Mouse (Mus musculus): ENCODE measurements around the gene Crebl2. TPM values are rescaled to one million over a fixed set of nuclear protein-coding genes. Genes with fewer than 3 reads are reported as not detected.

Crebl2 gene
- total RNA-seq, 2 experiments from 2014 or later, result 4.7 to 5.4 TPM

DNA sequence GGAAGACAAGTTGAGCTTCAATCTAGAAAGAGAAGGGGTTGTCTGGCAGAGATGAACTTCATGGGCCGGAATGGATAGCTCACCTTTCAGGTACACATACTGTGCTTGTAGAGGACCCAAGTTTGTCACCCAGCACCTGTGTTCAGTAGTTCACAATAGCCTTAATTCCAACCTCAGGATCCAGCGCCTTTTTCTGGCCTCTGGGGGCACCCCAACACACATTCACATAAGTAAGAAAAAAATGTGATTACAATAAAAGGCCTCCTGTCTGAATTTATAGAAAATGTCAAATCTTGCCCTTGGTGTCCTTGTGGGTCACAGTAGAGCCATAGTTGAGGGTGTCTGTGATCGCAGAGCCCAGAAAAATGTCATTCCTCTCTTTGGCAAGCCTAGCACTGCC lies 37.4 kb downstream of the Crebl2 start:
- no peak for DNase-seq
- intact Hi-C loops (cut with DNase I), result loop anchor here (10.0 kb wide), 1 partner anchor 443 kb away; no protein-coding TSS in a partner anchor

DNA sequence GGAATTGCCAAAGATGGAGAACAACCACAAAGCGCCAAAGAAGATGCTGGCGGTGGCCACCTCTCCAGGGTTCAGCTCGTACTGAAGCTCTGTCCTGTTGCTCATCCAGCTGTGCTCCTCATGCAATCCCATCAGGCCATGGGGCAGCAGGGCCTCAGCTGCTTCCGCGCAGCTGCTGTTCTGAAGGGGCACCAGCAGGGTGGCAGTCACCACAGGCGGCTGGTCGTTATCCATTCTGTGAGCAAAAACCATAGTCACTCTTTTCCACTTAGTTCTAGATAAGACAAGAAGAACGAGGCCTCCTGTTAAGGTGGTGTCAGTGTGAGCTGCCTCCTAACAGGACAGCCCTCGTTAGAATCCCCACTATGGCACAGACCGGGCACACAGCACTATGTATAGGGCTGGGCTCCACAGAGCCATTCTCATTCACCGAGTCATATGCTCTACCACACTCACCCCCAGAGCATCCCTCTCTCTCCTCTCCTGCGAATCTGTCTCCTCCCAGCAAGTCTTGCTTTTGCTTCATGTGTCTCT lies 40.3 kb downstream of the Crebl2 start:
- DNase-seq, result no peak
- intact Hi-C loops (cut with DNase I), result no loop called here

DNA sequence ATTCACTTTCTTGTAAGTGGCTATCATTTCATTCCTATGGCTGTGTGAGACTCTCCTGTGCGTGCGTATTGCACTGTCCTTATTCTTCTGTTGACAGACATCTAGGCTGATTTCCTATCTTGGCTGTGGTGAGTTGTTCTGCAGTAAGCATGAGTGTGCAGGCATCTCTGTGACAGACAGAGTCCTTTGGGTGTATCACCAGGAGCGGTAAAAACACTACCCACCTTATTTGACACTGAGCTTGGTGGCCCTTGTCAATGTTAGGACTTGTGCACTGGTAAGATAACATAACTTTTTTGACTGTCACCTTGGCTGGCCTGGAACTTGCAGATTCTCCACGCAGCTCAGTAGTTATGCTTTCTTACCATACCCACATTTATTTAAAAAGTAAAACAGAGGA lies 40.9 kb downstream of the Crebl2 start:
- intact Hi-C loops (cut with DNase I), result loop anchor here (1.0 kb wide), 1 partner anchor 79 kb away; no protein-coding TSS in a partner anchor
- no peak for DNase-seq

DNA sequence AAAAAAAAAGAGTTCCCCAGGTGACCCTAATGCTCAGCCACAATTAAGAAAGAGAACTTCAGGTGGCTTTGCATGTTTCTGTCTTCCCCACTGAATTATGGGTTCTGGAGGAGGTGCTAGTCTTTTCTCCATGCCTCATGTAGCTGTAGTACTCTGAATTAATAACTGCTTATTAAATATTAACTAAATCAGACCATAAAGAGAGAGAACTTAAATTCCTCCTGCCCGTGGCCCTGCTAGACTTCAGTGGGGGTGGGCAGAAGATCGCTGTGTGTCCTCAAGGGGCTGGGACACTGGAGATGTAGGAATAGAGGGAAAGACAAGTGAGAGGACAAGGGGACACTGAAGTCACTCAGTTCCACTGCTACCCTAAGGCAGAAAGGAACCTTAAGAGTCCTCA lies 42.3 kb downstream of the Crebl2 start:
- intact Hi-C loops (cut with DNase I), result no loop called here
- no peak for DNase-seq

DNA sequence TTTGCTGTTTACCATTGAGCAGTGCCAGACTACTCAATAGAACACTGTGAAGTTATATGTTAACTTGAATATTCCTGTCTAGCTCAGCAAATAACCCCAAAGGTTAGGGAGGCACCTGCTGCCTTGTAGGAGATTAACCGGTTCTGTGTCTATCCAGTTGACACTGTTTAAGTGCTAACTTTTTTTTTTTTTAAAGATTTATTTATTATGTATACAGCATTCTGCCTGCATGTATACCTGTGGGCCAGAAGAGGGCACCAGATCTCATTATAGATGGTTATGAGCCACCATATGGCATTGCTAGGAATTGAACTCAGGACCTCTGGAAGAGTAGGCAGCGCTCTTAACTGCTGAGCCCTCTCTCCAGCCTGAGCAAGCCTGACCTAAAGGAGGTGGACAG lies 43.1 kb downstream of the Crebl2 start:
- DNase-seq, result no peak
- intact Hi-C loops (cut with DNase I), result no loop called here

DNA sequence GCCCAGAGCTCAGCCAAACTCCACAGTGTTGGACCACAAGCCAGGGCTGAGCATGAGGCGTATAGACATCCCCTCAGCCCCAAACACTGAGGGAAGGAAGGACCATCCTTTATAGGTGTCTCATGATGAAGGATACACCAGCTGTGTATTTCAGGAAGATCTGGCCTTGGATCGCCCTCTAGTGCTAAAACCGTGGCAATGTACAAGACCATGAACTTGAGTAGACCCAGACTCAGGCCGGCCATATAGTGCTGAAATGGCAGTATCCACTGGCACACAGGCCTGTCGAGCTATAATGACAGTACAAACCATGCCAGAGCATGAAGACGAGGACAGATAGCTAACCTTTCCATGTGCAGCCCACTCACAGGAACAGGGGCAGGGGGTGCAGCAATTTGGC lies 46.8 kb downstream of the Crebl2 start:
- DNase-seq, result no peak
- intact Hi-C loops (cut with DNase I), result no loop called here

DNA sequence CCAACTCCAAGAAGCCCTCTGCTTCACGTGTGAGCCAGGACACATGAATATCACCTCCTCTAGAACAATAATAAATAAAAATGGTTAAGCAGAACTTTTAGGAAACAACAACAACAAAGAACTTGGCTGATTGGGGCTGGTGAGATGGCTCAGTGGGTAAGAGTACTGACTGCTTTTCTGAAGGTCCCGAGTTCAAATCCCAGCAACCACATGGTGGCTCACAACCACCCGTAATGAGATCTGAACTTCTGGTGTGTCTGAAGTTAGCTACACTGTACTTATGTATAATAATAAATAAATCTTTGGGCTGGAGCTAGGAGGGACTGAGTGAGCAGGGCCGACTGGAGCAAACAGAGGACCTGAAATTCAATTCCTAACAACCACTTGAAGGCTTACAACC lies 47.3 kb downstream of the Crebl2 start:
- intact Hi-C loops (cut with DNase I), result no loop called here
- DNase-seq, result no peak

DNA sequence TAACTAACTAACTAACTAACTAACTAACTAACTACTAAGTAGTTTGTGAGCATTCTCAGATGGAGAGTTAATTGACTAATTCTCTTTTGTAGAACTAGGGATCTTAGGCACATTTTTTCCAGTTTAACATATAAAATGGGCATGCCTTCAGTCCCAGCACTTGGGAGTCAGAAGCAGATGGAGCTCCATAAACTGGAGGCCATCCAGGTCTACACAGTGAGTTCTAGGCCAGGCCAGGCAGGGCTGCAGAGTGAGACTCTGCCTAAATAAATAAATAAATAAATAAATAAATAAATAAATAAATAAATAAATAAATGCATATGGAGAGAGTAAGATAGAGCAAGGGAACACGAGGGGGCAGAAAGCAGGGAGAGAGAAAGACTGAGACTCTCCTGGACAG lies 47.9 kb downstream of the Crebl2 start:
- intact Hi-C loops (cut with DNase I), result no loop called here

DNA sequence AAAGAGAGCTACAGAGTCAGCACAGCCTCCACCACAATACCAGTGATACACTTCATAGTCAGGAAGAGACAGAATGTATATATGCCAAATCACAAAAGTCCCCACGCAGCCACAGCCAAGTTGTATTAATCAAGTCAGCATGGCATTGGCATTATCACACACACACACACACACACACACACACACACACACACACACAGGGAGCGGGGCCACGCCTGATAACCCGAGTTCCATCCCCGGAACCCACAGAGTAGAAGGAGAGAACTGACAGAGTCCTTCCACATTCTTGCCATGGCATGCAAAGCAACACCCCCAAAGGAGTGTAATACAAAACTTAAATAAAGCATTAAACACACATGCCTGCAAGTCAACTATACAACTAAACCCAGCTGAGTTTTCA lies 49.6 kb downstream of the Crebl2 start:
- no peak for DNase-seq
- intact Hi-C loops (cut with DNase I), result no loop called here

More for the DNA sequence above, 47.9 kb downstream of the Crebl2 start:
- DNase-seq, result no peak

DNA sequence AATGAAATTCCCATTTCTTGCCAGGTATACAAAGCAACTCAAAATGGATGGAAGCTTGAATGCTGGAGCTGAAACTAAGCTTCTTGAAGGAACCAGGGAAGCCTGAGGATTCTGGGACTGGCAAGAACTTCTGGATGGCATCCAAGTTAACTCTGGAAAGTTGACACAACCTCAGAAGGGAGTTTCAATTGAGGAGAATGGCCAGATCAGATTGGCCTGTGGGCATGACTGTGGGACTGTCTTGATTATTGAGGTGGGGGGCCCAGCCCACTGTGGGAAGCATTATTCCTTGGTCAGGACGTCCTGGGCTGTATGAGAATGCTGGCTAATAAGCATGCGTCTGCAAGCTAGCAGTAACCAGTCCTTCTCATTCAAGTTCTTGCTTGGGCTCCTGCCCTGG lies 50.1 kb downstream of the Crebl2 start:
- no peak for DNase-seq
- intact Hi-C loops (cut with DNase I), result no loop called here

DNA sequence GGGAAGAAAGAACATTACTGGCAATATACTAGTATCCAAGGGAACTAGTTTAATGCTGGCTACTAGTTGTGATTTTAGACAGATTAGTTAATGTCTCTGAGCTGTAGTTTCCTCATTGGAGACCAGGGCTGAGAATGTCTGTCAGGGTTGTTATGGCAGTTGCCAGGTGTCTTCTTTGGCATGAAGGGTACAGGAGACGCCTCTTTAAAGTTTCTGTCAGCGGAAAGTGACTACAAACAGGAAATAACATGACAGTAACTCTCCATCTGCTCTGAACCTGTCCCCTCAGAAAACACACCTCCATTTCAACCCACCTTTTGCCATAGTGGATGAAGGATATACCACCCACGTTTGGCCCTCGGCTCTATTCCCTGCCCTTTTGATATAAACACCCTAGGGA lies 53.7 kb downstream of the Crebl2 start:
- DNase-seq, result no peak
- intact Hi-C loops (cut with DNase I), result no loop called here

DNA sequence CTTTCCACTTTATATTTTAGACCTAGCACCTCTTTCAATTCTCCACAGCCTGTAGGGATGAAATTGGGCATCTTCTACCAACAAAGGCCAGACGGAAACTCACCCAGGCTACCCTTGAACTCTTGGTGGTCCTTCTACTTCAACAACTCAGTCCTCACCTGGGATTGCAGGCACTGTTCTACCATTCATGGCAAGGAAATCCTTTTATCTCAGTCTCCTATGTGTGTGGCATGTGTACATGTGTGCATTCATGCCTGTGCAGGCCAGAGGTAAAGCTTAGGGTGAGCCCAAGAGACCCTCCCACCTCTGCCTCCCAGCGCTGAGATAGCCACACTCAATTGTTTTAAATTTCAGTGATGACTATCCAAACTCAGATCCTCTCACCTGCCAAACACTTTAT lies 55.6 kb downstream of the Crebl2 start:
- intact Hi-C loops (cut with DNase I), result no loop called here
- DNase-seq, result no peak

DNA sequence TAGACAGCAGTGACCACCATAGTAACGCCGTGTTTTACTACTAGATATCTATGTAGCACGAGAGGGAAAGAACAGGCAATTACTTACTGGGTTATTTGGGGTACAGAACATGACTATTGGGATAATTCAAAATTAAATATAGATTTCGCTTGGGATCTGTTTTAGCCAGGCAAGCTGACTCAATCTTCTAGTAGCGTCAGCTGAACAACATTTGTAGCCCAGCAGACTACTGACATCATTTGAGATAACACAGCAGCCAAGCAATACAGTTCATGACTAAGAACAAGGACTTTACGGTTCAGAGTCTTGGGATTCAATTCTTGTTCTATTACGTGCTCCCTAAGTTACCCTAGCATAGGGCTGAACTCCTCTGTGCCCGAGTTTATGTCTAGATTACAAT lies 56.5 kb downstream of the Crebl2 start:
- intact Hi-C loops (cut with DNase I), result no loop called here
- DNase-seq, result no peak

DNA sequence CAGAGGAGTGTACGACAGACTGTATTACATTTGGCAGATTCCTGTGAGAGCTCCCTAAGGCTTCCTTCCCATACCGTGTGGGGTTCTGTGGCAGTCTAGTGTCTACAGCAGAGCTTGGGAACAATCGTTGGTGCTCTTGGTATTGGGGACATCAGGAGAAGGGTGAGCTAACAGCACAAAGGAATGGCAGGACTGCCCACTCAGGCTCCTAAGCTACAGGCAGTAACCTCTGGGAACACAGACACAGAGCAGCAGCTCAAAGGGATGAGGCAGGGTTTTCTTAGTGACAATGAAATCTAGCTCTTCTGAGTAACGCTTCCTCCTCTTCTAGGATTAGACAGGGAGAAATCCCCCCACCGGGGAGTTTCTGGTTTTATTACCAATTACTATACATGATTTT lies 57.1 kb downstream of the Crebl2 start:
- intact Hi-C loops (cut with DNase I), result no loop called here
- DNase-seq, result no peak

DNA sequence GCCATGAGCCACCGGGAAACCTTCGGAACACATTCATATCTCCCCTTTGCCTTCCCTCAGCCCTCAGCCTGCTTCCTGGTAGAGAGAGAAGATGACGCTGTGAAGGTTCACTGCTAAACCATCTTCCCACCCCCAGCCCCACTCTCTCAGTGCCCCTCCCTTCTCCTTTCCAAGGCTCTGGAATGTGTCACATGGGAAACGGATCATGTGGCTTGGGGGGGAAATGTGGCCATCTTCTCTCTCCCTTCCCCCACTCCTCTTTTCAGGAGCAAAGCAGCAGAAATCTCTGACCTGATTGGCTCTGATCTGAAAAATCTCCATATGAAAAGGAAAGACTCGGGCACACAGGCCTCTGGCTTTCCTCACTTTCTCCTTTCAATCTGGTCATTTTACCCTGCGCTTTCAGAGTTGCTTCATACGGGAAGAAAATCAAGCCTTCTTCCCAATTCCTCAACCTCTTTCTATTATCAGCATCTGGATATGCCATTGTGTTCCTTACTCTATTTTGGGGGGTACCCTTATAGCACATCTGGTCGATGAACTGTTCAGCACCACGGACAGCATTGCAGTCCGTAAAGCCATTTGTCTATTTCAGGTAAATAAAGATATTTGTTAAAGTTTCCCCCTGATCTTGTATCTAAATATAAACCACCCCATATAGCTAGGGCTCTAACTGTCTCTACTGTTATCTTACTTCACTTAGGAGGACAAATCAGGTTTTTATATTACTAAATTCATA lies 57.9 kb downstream of the Crebl2 start:
- DNase-seq, result no peak
- intact Hi-C loops (cut with DNase I), result no loop called here

DNA sequence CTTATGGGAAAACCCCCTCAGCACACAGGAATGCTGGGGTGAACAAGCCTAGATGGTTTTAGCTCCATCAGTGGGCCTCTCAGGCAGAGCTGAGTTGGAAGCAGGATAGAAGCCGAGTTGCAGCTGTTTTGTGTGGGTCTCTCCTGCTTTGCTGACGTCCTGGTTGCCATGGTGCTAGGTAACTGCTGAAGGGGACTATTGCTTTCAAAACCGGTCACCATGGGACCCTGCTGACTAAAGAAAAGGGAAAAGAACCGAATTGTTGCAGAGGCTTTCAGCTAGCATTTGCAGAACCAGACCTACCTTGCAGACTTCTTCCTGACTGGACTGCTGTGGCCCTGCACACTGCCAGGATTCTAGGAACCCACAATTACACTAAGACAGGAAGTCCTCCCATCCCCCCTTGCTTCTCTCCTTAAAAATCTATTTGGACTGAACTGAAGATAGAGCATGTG lies 58.6 kb downstream of the Crebl2 start:
- intact Hi-C loops (cut with DNase I), result no loop called here
- no peak for DNase-seq

DNA sequence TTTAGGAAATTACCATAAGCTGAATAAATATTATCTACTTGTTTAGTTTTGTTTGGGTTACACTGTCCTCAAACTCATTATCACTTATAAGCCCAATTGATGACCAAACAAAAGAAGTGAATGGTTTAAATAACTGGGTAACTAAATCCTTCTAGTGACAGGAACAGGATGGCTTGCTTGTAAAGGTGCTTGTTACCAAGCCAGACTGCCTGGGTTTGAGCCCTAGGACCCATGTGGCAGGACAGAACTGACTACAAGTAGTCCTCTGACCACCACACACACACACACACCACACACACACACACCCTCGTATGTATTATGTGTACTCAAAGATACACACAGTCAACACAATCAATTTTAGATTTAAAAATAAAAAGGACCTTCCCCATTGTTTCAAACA lies 59.8 kb downstream of the Crebl2 start:
- DNase-seq, result no peak
- intact Hi-C loops (cut with DNase I), result no loop called here

DNA sequence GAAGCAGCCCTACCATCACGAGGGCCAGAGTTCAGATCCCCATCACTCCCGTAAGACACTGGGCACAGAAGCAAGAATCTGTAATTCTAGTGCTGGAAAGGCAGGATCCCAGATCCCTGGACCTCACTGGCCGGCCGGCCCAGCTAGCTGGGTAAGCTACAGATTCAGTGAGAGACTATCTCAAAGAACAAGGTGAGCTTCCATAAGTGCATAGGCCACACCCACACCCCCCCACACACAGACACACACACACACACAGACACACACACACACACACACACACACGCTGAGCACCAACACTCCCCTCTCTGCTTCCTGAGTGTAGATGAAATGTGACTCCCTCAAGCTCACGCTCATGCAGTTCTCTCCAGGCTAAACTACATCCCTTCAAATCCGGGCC lies 60.5 kb downstream of the Crebl2 start:
- intact Hi-C loops (cut with DNase I), result no loop called here

DNA sequence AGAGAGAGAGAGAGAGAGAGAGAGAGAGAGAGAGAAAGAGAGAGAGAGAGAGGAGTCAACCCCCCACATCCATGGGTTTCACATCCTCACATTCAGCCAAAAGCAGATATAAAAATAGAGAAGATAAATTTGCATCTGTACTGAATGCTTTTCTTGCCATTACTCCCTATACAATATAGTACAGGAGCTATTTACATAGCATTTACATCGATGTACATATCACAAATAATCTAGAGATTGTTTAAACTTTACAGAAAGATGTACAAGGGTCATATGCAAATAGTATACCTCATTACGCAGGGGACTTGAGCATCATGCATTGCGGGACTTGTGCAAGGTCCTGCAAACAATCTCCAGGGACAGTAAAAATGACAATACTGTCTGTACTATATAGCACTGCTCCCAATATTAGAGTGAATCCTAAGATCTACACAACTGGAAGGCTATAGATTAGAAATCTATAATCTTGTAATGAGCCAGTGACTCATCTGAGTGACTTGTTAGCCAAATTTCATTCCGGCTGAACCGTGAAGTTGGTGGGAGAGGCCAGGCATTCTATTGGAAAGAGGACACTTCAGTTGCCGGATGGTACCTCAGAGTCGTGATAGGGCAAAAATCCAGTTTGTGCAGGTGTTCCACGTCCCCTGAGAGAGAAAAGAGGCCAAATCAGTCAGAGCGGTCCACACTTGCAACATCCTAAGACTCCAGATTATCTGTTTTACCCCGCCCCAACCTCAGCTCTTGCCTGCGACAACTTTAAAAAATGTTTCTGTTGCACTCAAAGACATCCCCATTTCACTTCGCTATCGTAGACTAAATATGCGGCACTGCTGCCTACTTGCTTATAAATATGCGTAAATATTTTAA lies 66.8 kb downstream of the Crebl2 start:
- DNase-seq, result peak in 1 of 2 experiments; percentile 36
- intact Hi-C loops (cut with DNase I), result no loop called here

More for the DNA sequence above, 60.5 kb downstream of the Crebl2 start:
- no peak for DNase-seq

DNA sequence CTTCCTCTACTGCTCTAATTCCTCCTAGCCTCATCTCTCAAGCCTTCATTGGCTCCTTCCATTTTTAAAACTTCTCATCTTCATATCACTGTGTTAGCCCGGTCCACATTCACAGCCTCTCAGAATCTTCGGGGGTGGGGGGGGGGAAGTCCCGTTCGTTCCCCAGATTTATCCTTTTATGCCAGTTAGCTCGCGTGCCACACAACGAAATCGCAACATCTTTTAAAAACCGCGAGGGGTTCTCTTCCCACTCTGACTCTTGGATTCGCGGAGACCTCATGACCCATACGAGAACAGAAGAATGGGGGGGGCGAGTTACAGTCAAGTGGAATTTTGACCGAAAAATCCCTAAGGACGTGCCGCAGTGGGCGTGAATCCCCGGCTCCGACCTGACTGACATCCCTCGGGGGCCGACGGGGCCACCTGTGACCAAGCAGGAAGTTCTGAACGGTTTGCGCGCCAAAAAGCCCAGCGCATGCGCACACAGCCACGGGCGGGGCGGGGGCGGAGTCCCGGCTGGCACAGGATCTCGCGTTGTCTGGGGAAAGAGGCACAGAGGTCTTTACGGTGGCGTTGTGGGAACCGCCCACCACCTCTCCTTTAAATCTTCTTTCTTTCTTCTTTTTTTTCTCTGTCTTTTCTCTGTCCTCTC lies 67.6 kb downstream of the Crebl2 start:
- DNase-seq, result peak; percentile 97 to 99
- intact Hi-C loops (cut with DNase I), result loop anchor here (1.0 to 2.0 kb wide), 2 partner anchors 23 to 49 kb away; partner anchors contain the start of gene Cdkn1b
